Mouse (Mus musculus) ES-Bruce4 (cell line): ENCODE results near the gene Lrrn2.

Experiments used
- CTCF ChIP-seq: IDR thresholded peaks from one replicate; pipeline ENCODE4 v1.8.1; 2011; ENCODE audit warnings: low read depth, low read length
- POLR2A ChIP-seq: IDR thresholded peaks from one replicate; pipeline ENCODE4 v1.8.1; 2011; ENCODE audit warnings: low read length; ENCODE audit not compliant: insufficient read depth

- TF ChIP-seq CTCF (no peak), POLR2A (no peak)
These were observed 84.0 kb downstream of the Lrrn2 start for GRCm38 (mm10) chr1:132964106-132964505.
